Mouse (Mus musculus): ENCODE measurements around the gene Gm17334. TPM values are rescaled to one million over a fixed set of nuclear protein-coding genes. Genes with fewer than 3 reads are reported as not detected.
A peak's percentile ranks its signal among the peaks of the same experiment; 100 is the strongest.

Gene Gm17334
- total RNA-seq (2012; rRNA removed), result 0.22 and 0.53 TPM in 2 replicates

DNA sequence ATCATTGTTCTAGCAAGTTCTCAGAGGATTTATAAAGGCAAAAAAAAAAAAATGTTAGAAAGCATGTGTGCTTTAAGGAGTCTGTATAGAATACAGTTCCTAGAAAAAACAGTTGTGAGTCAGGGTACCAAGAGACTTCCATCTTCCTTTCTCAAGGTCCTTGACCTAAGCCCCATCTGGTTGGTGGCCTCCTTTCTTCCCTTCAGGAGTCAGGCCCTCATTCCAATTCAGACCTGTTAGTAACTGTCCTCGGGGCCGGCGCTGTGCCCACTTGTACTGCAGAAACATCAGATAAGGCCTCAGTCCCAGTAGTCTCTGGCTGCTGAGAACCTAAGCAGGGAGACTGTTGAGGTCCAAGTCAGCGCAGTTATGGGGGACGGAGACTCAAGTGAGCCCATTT lies at the start of gene Gm17334:
TSS of gene Gm17334 (minus strand) at position 101 of the 400 bp plus-strand sequence.
- no peak within 1 kb of the TSS; the same call in 1 of the 2 replicates for H3K27ac ChIP-seq (ENCODE audit: insufficient read depth, low read depth, low read length, poor library complexity, severe bottlenecking)
- DNase-seq (ENCODE audit: low read depth, low spot score), result no peak
- H3K9me3 ChIP-seq (ENCODE audit: control insufficient read depth, insufficient read depth, low read depth, low read length), result no peaks in the 10 kb centered on the region
- in situ Hi-C loops (cut with MboI; ENCODE audit: low sequenced_read_pairs in 2 of 2, unreplicated experiment in 2 of 2), result no loop called here
- peaks cover 62% of the 10 kb centered on the region for H3K36me3 ChIP-seq (ENCODE audit: control insufficient read depth, insufficient read depth, low read length, poor library complexity, severe bottlenecking)
- H3K4me3 ChIP-seq (ENCODE audit: insufficient read depth in 1 of 2, low read depth in 1 of 2, low read length in 2 of 2, poor library complexity in 1 of 2, severe bottlenecking in 1 of 2), result peak within 1 kb of the TSS in 1 of 2 experiments; percentile 2; a peak in 1 of 4 replicates
- TF ChIP-seq MAFK (IDR thresholded peaks at IDR 0.05; ENCODE audit: insufficient read depth, low read depth, low read length) (no peak), ZNF384 (IDR thresholded peaks at IDR 0.05; ENCODE audit: low read depth, low read length) (no peak), CHD2 (IDR thresholded peaks at IDR 0.05; ENCODE audit: low read depth, low read length) (no peak), ZC3H11A (IDR thresholded peaks at IDR 0.05; ENCODE audit: borderline replicate concordance, low read depth, low read length) (no peak), HCFC1 (IDR thresholded peaks at IDR 0.05; ENCODE audit: borderline replicate concordance, insufficient read depth, low read length) (no peak)
- H3K4me1 ChIP-seq (ENCODE audit: control insufficient read depth in 2 of 2, insufficient read depth in 2 of 2, low read length in 2 of 2, poor library complexity in 1 of 2), result peaks cover 3 to 29% of the 10 kb centered on the region in 2 experiments; a peak in 2 of 4 replicates
- H3K9ac ChIP-seq (ENCODE audit: insufficient read depth, low read depth, low read length, poor library complexity, severe bottlenecking), result no peak within 1 kb of the TSS

DNA sequence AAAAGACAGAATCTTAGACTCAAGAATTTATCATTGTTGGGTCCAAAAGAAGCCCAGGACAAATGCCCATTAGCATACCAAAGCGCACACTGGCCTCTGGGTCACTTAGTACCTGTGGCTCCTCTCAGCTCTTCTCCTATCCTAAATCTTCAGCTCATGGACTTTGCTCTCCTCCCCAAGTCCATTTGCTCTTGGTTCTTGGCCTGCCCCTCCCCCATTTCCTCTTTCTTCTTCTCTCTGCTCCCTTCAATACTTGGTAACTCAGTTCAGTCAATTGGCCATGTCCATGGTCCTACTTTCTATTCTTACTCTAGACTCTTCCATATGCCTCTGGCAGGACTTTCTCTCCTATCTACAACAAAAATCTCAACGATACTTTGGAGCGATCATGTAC lies 49.0 kb upstream of the Gm17334 start:
- Histone ChIP-seq H3K9ac (ENCODE audit: insufficient read depth, low read depth, low read length, poor library complexity, severe bottlenecking) (no peak overlapping the region), H3K9me3 (ENCODE audit: control insufficient read depth, insufficient read depth, low read depth, low read length) (no peaks in the 10 kb centered on the region), H3K36me3 (ENCODE audit: control insufficient read depth, insufficient read depth, low read length, poor library complexity, severe bottlenecking) (no peaks in the 10 kb centered on the region), H3K4me1 (ENCODE audit: control insufficient read depth in 2 of 2, insufficient read depth in 2 of 2, low read length in 2 of 2, poor library complexity in 1 of 2) (peaks cover 0 to 4% of the 10 kb centered on the region in 2 experiments; a peak in 1 of 4 replicates), H3K27ac (ENCODE audit: insufficient read depth, low read depth, low read length, poor library complexity, severe bottlenecking) (no peak overlapping the region), H3K4me3 (ENCODE audit: insufficient read depth in 1 of 2, low read depth in 1 of 2, low read length in 2 of 2, poor library complexity in 1 of 2, severe bottlenecking in 1 of 2) (no peak overlapping the region)
- DNase-seq (ENCODE audit: low read depth, low spot score), result no peak
- TF ChIP-seq CHD2 (IDR thresholded peaks at IDR 0.05; ENCODE audit: low read depth, low read length), result no peak
- TF ChIP-seq ZC3H11A (IDR thresholded peaks at IDR 0.05; ENCODE audit: borderline replicate concordance, low read depth, low read length), result no peak
- TF ChIP-seq MAFK (IDR thresholded peaks at IDR 0.05; ENCODE audit: insufficient read depth, low read depth, low read length), result no peak
- TF ChIP-seq ZNF384 (IDR thresholded peaks at IDR 0.05; ENCODE audit: low read depth, low read length), result no peak
- no peak for TF ChIP-seq HCFC1 (IDR thresholded peaks at IDR 0.05; ENCODE audit: borderline replicate concordance, insufficient read depth, low read length)
- in situ Hi-C loops (cut with MboI; ENCODE audit: low sequenced_read_pairs in 2 of 2, unreplicated experiment in 2 of 2), result no loop called here

DNA sequence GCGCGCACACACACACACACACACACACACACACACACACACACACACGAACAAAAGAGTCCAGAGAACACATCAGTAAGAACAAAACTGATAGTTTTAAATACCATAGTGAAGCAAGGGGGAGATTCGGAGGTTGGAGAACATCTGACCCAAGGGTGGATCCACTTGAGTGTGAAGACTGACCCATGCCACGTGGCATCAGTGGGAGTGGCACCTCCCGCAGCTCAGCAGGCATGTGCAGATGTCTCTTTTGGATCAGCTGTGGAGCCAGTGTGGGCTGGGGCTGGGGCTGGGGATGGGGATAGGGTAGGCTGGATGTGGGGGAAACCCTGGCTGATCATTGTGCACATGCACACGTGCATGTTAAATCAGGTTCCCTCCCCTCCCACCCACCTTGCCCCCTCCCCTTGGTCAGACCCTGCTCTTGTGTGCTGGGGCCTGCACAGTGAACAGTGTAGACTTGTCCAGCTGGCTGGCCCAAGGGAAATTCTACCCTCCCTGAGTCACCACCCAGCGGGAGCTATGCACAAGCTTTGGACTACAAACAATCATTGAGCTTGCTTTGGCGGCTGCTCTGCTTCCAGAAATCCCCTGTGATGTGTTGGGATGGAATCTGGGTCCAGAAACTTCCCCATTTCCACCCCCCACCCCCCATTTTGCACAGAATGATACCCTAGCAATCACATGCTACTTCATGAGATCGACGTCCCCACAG lies 48.4 kb upstream of the Gm17334 start:
- no peaks in the 10 kb centered on the region for H3K9me3 ChIP-seq (ENCODE audit: control insufficient read depth, insufficient read depth, low read depth, low read length)
- no peak for TF ChIP-seq ZNF384 (IDR thresholded peaks at IDR 0.05; ENCODE audit: low read depth, low read length)
- TF ChIP-seq HCFC1 (IDR thresholded peaks at IDR 0.05; ENCODE audit: borderline replicate concordance, insufficient read depth, low read length), result no peak
- TF ChIP-seq CHD2 (IDR thresholded peaks at IDR 0.05; ENCODE audit: low read depth, low read length), result no peak
- no peak for TF ChIP-seq MAFK (IDR thresholded peaks at IDR 0.05; ENCODE audit: insufficient read depth, low read depth, low read length)
- no peak for TF ChIP-seq ZC3H11A (IDR thresholded peaks at IDR 0.05; ENCODE audit: borderline replicate concordance, low read depth, low read length)
- no peak overlapping the region for H3K27ac ChIP-seq (ENCODE audit: insufficient read depth, low read depth, low read length, poor library complexity, severe bottlenecking)
- H3K4me1 ChIP-seq (ENCODE audit: control insufficient read depth in 2 of 2, insufficient read depth in 2 of 2, low read length in 2 of 2, poor library complexity in 1 of 2), result peaks cover 0 to 4% of the 10 kb centered on the region in 2 experiments; a peak in 1 of 4 replicates
- in situ Hi-C loops (cut with MboI; ENCODE audit: low sequenced_read_pairs in 2 of 2, unreplicated experiment in 2 of 2), result no loop called here
- H3K4me3 ChIP-seq (ENCODE audit: insufficient read depth in 1 of 2, low read depth in 1 of 2, low read length in 2 of 2, poor library complexity in 1 of 2, severe bottlenecking in 1 of 2), result no peak overlapping the region
- no peak for DNase-seq (ENCODE audit: low read depth, low spot score)
- H3K36me3 ChIP-seq (ENCODE audit: control insufficient read depth, insufficient read depth, low read length, poor library complexity, severe bottlenecking), result no peaks in the 10 kb centered on the region
- no peak overlapping the region for H3K9ac ChIP-seq (ENCODE audit: insufficient read depth, low read depth, low read length, poor library complexity, severe bottlenecking)

DNA sequence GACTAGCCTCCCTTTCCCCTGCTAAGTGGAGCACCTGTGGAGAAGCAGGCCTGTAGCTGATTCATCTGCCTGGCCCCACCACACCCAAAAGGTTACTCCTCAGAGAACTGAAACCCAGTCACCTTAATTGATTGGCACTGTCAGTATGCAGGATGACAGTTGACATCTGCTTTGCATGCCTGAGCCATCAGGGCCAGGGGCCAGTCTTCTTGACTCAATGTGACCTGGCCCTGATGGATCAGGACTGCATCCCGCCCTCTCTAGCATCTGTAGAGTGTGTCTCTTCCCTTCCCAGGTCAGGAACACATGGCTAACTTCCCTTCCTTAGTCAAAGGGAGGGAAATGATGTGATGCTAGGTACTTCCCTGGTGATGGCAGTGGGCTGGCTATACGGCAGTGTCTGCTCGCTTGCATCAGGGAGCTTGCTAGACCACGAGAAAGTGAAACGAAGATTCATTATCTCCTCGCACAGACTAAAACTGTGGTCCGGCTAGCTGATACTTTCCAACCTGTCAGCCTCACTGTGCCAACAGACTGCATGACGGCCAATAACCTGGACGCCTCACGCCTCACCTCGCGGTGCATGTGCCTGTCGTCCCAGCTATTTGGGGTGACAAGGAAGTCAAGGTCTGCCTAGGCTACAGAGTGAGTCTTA lies 47.7 kb upstream of the Gm17334 start:
- in situ Hi-C loops (cut with MboI; ENCODE audit: low sequenced_read_pairs in 2 of 2, unreplicated experiment in 2 of 2), result no loop called here
- DNase-seq (ENCODE audit: low read depth, low spot score), result no peak
- H3K27ac ChIP-seq (ENCODE audit: insufficient read depth, low read depth, low read length, poor library complexity, severe bottlenecking), result no peak overlapping the region
- H3K4me1 ChIP-seq (ENCODE audit: control insufficient read depth in 2 of 2, insufficient read depth in 2 of 2, low read length in 2 of 2, poor library complexity in 1 of 2), result peaks cover 0 to 4% of the 10 kb centered on the region in 2 experiments; a peak in 1 of 4 replicates
- no peaks in the 10 kb centered on the region for H3K36me3 ChIP-seq (ENCODE audit: control insufficient read depth, insufficient read depth, low read length, poor library complexity, severe bottlenecking)
- TF ChIP-seq ZNF384 (IDR thresholded peaks at IDR 0.05; ENCODE audit: low read depth, low read length), result no peak
- TF ChIP-seq MAFK (IDR thresholded peaks at IDR 0.05; ENCODE audit: insufficient read depth, low read depth, low read length), result no peak
- no peak for TF ChIP-seq CHD2 (IDR thresholded peaks at IDR 0.05; ENCODE audit: low read depth, low read length)
- TF ChIP-seq ZC3H11A (IDR thresholded peaks at IDR 0.05; ENCODE audit: borderline replicate concordance, low read depth, low read length), result no peak
- no peak for TF ChIP-seq HCFC1 (IDR thresholded peaks at IDR 0.05; ENCODE audit: borderline replicate concordance, insufficient read depth, low read length)
- H3K9me3 ChIP-seq (ENCODE audit: control insufficient read depth, insufficient read depth, low read depth, low read length), result no peaks in the 10 kb centered on the region
- no peak overlapping the region for H3K9ac ChIP-seq (ENCODE audit: insufficient read depth, low read depth, low read length, poor library complexity, severe bottlenecking)
- no peak overlapping the region for H3K4me3 ChIP-seq (ENCODE audit: insufficient read depth in 1 of 2, low read depth in 1 of 2, low read length in 2 of 2, poor library complexity in 1 of 2, severe bottlenecking in 1 of 2)
